Mouse (Mus musculus) cortical plate, adult 2 months (tissue): Measurements from ENCODE around the gene Ampd3. TPM values are rescaled to one million over a fixed set of nuclear protein-coding genes. Genes with fewer than 3 reads are reported as not detected.

Experiments
- H3K27ac ChIP-seq: fragments of 200-500 bp; 2 replicates; pipeline ENCODE4 v1.5.1; 2012; ENCODE audit warnings: low read length, control low read depth, inconsistent platforms; ENCODE audit not compliant: insufficient read depth
- H3K4me1 ChIP-seq: fragments of 200-500 bp; 2 replicates; pipeline ENCODE4 v1.6.1; 2011; ENCODE audit warnings: low read length; ENCODE audit not compliant: control insufficient read depth, insufficient read depth
- H3K4me3 ChIP-seq: fragments of 200-500 bp; 2 replicates; pipeline ENCODE4 v1.5.1; 2011; ENCODE audit warnings: mild to moderate bottlenecking, low read length, control low read depth; ENCODE audit not compliant: insufficient read depth
- CTCF ChIP-seq: fragments of 200-500 bp; IDR thresholded peaks from 2 replicates; pipeline ENCODE4 v1.5.1; 2011; ENCODE audit warnings: mild to moderate bottlenecking, control low read depth, low read length; ENCODE audit not compliant: insufficient read depth; ENCODE audit errors: extremely low read depth
- POLR2A ChIP-seq: fragments of 200-500 bp; IDR thresholded peaks from 2 replicates; pipeline ENCODE4 v1.6.1; 2011; ENCODE audit warnings: mild to moderate bottlenecking, low read length, control low read depth; ENCODE audit not compliant: insufficient read depth; ENCODE audit errors: extremely low read depth
- polyA plus RNA-seq: library from polyadenylated mRNA; depleted of rRNA; stranded (reverse); fragments of >200 nt; gene quantifications from 2 replicates; pipeline ENCODE4 v1.2.3, GENCODE M21; 2012

Ampd3 gene
- polyA plus RNA-seq, 1 experiment, result 22.0 TPM

GRCm38 (mm10) chr7:110792201-110792600 lies 24.2 kb downstream of the Ampd3 start:
- no peaks in the 10 kb centered on the region for H3K4me1 ChIP-seq
- no peak overlapping the region for H3K4me3 ChIP-seq
- H3K27ac ChIP-seq, result no peak overlapping the region
- TF ChIP-seq POLR2A (no peak), CTCF (no peak)

- H3K27ac ChIP-seq, result no peak overlapping the region
- no peak overlapping the region for H3K4me3 ChIP-seq
- TF ChIP-seq CTCF, result no peak
- TF ChIP-seq POLR2A, result no peak
- no peaks in the 10 kb centered on the region for H3K4me1 ChIP-seq
Observed at GRCm38 (mm10) chr7:110792834-110793233, 24.8 kb downstream of the Ampd3 start.

GRCm38 (mm10) chr7:110794722-110795121 lies 26.7 kb downstream of the Ampd3 start:
- Histone ChIP-seq H3K4me1 (no peaks in the 10 kb centered on the region), H3K4me3 (no peak overlapping the region), H3K27ac (no peak overlapping the region)
- no peak for TF ChIP-seq POLR2A
- no peak for TF ChIP-seq CTCF

GRCm38 (mm10) chr7:110796367-110797051 lies 28.5 kb downstream of the Ampd3 start:
- no peak overlapping the region for H3K27ac ChIP-seq
- no peak overlapping the region for H3K4me3 ChIP-seq
- no peak for TF ChIP-seq POLR2A
- no peak for TF ChIP-seq CTCF
- no peaks in the 10 kb centered on the region for H3K4me1 ChIP-seq

- H3K27ac ChIP-seq, result no peak overlapping the region
- TF ChIP-seq POLR2A (no peak), CTCF (no peak)
- H3K4me1 ChIP-seq, result no peaks in the 10 kb centered on the region
- H3K4me3 ChIP-seq, result no peak overlapping the region
Observed at GRCm38 (mm10) chr7:110797722-110798409, 29.9 kb downstream of the Ampd3 start.

- H3K27ac ChIP-seq, result no peak overlapping the region
Observed at GRCm38 (mm10) chr7:110801028-110801427, 33.0 kb downstream of the Ampd3 start.

GRCm38 (mm10) chr7:110803131-110803530 lies 35.1 kb downstream of the Ampd3 start:
- TF ChIP-seq CTCF (no peak), POLR2A (no peak)
- H3K27ac ChIP-seq, result no peak overlapping the region

More at GRCm38 (mm10) chr7:110801028-110801427, 33.0 kb downstream of the Ampd3 start:
- H3K4me1 ChIP-seq, result no peaks in the 10 kb centered on the region
- TF ChIP-seq POLR2A, result no peak
- peak; percentile 98 for TF ChIP-seq CTCF
- no peak overlapping the region for H3K4me3 ChIP-seq

GRCm38 (mm10) chr7:110804266-110804665 lies 36.3 kb downstream of the Ampd3 start:
- no peak for TF ChIP-seq POLR2A
- Histone ChIP-seq H3K4me1 (peaks cover 1% of the 10 kb centered on the region; the same call in 1 of the 2 replicates), H3K27ac (no peak overlapping the region), H3K4me3 (no peak overlapping the region)

More at GRCm38 (mm10) chr7:110803131-110803530, 35.1 kb downstream of the Ampd3 start:
- Histone ChIP-seq H3K4me1 (no peaks in the 10 kb centered on the region), H3K4me3 (no peak overlapping the region)

- Histone ChIP-seq H3K27ac (no peak overlapping the region), H3K4me3 (no peak overlapping the region), H3K4me1 (peaks cover 2% of the 10 kb centered on the region; the same call in 1 of the 2 replicates)
- TF ChIP-seq POLR2A (no peak), CTCF (no peak)
Observed at GRCm38 (mm10) chr7:110807460-110808030, 39.5 kb downstream of the Ampd3 start.

- Histone ChIP-seq H3K4me3 (no peak overlapping the region), H3K27ac (no peak overlapping the region)
- no peak for TF ChIP-seq CTCF
- TF ChIP-seq POLR2A, result no peak
Observed at GRCm38 (mm10) chr7:110808962-110809361, 41.0 kb downstream of the Ampd3 start.

More at GRCm38 (mm10) chr7:110808962-110809361, 41.0 kb downstream of the Ampd3 start:
- H3K4me1 ChIP-seq, result peaks cover 2% of the 10 kb centered on the region; the same call in 1 of the 2 replicates
